Mouse (Mus musculus) G1E (cell line): ENCODE results near the gene St3gal2. TPM values are rescaled to one million over a fixed set of nuclear protein-coding genes. Genes with fewer than 3 reads are reported as not detected.
A peak's percentile ranks its signal among the peaks of the same experiment; 100 is the strongest.
"Not testable (repeated sequence)": the region's sequence is repeated elsewhere in the genome, so short reads cannot be mapped to it uniquely, and the experiment has no call there.

Experiments used
- ATAC-seq: 2 replicates; pipeline ENCODE4 v1.8.0; 2016; ENCODE audit warnings: mild to moderate bottlenecking; ENCODE audit not compliant: insufficient number of reproducible peaks, poor library complexity, low FRiP score, severe bottlenecking; ENCODE audit errors: extremely low read depth
- DNase-seq: peaks from one replicate; pipeline ENCODE4 v3.0.0; 2012; ENCODE audit warnings: low spot score
- H3K27me3 ChIP-seq: 2 replicates; pipeline ENCODE4 v1.6.1; 2012; ENCODE audit warnings: mild to moderate bottlenecking, low read length, inconsistent platforms; ENCODE audit not compliant: insufficient read depth
- H3K36me3 ChIP-seq: replicated peaks from 2 replicates; pipeline ENCODE3; 2012; ENCODE audit warnings: mild to moderate bottlenecking, inconsistent platforms
- H3K4me1 ChIP-seq: 2 replicates; pipeline ENCODE4 v1.6.1; 2012; ENCODE audit warnings: low read depth, low read length, inconsistent platforms, mixed read lengths; ENCODE audit not compliant: insufficient read depth
- H3K4me3 ChIP-seq: 2 replicates; pipeline ENCODE4 v1.5.1; 2012; ENCODE audit warnings: low read depth, mild to moderate bottlenecking, inconsistent platforms, low read length, moderate library complexity, mixed read lengths
- H3K9me3 ChIP-seq: replicated peaks from 2 replicates; pipeline ENCODE4 v1.6.1; 2012; ENCODE audit warnings: inconsistent platforms
- CTCF ChIP-seq: IDR thresholded peaks from 2 replicates; pipeline ENCODE4 v1.5.1; 2012; ENCODE audit warnings: low read depth, low read length, inconsistent platforms, mixed read lengths
- GATA1 ChIP-seq: IDR thresholded peaks from 2 replicates; pipeline ENCODE4 v1.6.1; 2012; ENCODE audit warnings: borderline replicate concordance, low read length, inconsistent platforms, mixed read lengths
- GATA2 ChIP-seq: IDR thresholded peaks from 2 replicates; pipeline ENCODE4 v1.6.1; 2012; ENCODE audit warnings: low read depth, low read length, inconsistent platforms, borderline replicate concordance
- POLR2AphosphoS5 ChIP-seq: IDR thresholded peaks from 2 replicates; pipeline ENCODE4 v1.6.1; 2012; ENCODE audit warnings: low read depth, low read length, inconsistent platforms; ENCODE audit not compliant: insufficient replicate concordance
- TAL1 ChIP-seq: conservative IDR thresholded peaks from 2 replicates; pipeline ENCODE4 v1.6.1; 2012; ENCODE audit warnings: low read depth, low read length, inconsistent platforms, mixed read lengths
- polyA plus RNA-seq: library from polyadenylated mRNA; stranded (reverse); fragments of >175 nt; gene quantifications from 2 replicates; pipeline ENCODE4 v1.2.3, GENCODE M21; 2012
- total RNA-seq, 2 experiments: library from RNA; stranded (forward) in 1 of 2; stranded (reverse) in 1 of 2; fragments of 200-1000 nt in 1 of 2; fragments of >200 nt in 1 of 2; fragmentation: Nextera tagmentation in 1 of 2; gene quantifications; 2 replicates each; pipeline ENCODE4 v1.2.3; 2014 to 2017

Gene St3gal2
- total and polyA plus RNA-seq, 3 experiments = 22.8 to 124 (median 94.4) TPM

GRCm38 (mm10) chr8:110981304-110981703 is 61.6 kb downstream of the St3gal2 start:
- TF ChIP-seq CTCF (no peak), GATA2 (no peak), POLR2AphosphoS5 (no peak), TAL1 (no peak), GATA1 (no peak)
- Histone ChIP-seq H3K36me3 (peaks cover 83% of the 10 kb centered on the region), H3K27me3 (no peaks in the 10 kb centered on the region), H3K4me1 (peaks cover 15% of the 10 kb centered on the region), H3K4me3 (no peak overlapping the region), H3K9me3 (no peaks in the 10 kb centered on the region)
- ATAC-seq (peak; percentile 54), DNase-seq (no peak)

GRCm38 (mm10) chr8:110987805-110988744 is 68.4 kb downstream of the St3gal2 start:
- ATAC-seq = peak; percentile 96
- H3K36me3 ChIP-seq = peaks cover 85% of the 10 kb centered on the region
- DNase-seq = peak; percentile 71
- peaks cover 65% of the 10 kb centered on the region for H3K4me1 ChIP-seq
- peak; percentile 91 for TF ChIP-seq TAL1
- TF ChIP-seq CTCF = no peak
- H3K27me3 ChIP-seq = no peaks in the 10 kb centered on the region
- H3K9me3 ChIP-seq = no peaks in the 10 kb centered on the region
- peak overlapping the region; percentile 44; the same call in 1 of the 2 replicates for H3K4me3 ChIP-seq

- TF ChIP-seq GATA1 = no peak
- TF ChIP-seq GATA2 = no peak
- TF ChIP-seq TAL1 = no peak
- no peak for TF ChIP-seq CTCF
- no peak for TF ChIP-seq POLR2AphosphoS5
- H3K36me3 ChIP-seq = peaks cover 84% of the 10 kb centered on the region
- H3K4me1 ChIP-seq = peaks cover 82% of the 10 kb centered on the region
- no peaks in the 10 kb centered on the region for H3K9me3 ChIP-seq
- no peak for ATAC-seq
- no peak for DNase-seq
- H3K27me3 ChIP-seq = no peaks in the 10 kb centered on the region
- H3K4me3 ChIP-seq = peak overlapping the region; percentile 52; the same call in 1 of the 2 replicates
These were observed 70.3 kb downstream of the St3gal2 start for GRCm38 (mm10) chr8:110990017-110990416.

- Histone ChIP-seq H3K27me3 (no peaks in the 10 kb centered on the region), H3K36me3 (peaks cover 45% of the 10 kb centered on the region)
- no peak for ATAC-seq
These were observed 77.1 kb downstream of the St3gal2 start for GRCm38 (mm10) chr8:110996641-110997430.

GRCm38 (mm10) chr8:110997547-110998531 is 78.1 kb downstream of the St3gal2 start, which contains the start of gene Ddx19a:
Gene Ddx19a (minus strand): TSS chr8:110997800.
- H3K27me3 ChIP-seq = no peaks in the 10 kb centered on the region
- H3K4me3 ChIP-seq = peak within 1 kb of the TSS; percentile 93
- no peak for TF ChIP-seq GATA1
- H3K36me3 ChIP-seq = peaks cover 44% of the 10 kb centered on the region
- no peaks in the 10 kb centered on the region for H3K9me3 ChIP-seq
- ATAC-seq = peak; percentile 95
- peak; percentile 80 for DNase-seq
- peaks cover 34% of the 10 kb centered on the region for H3K4me1 ChIP-seq

More at GRCm38 (mm10) chr8:110996641-110997430, 77.1 kb downstream of the St3gal2 start:
- Histone ChIP-seq H3K9me3 (no peaks in the 10 kb centered on the region), H3K4me3 (peak overlapping the region; percentile 93), H3K4me1 (peaks cover 44% of the 10 kb centered on the region)
- no peak for TF ChIP-seq GATA1
- no peak for TF ChIP-seq GATA2
- no peak for TF ChIP-seq TAL1
- TF ChIP-seq POLR2AphosphoS5 = no peak
- TF ChIP-seq CTCF = no peak
- DNase-seq = no peak

- not testable (repeated sequence) for DNase-seq, H3K4me3 ChIP-seq, H3K4me1 ChIP-seq, ATAC-seq, H3K9me3 ChIP-seq, H3K27me3 ChIP-seq
- peaks cover 69% of the 10 kb centered on the region for H3K36me3 ChIP-seq
These were observed 90.7 kb downstream of the St3gal2 start for GRCm38 (mm10) chr8:111010230-111010991.
